Mouse (Mus musculus): ENCODE results near the gene Fbp2.
"Not testable (repeated sequence)": the region's sequence is repeated elsewhere in the genome, so short reads cannot be mapped to it uniquely, and the experiment has no call there.

Fbp2 gene

GRCm38 (mm10) chr13:62863771-62864170 lies 5.5 kb upstream of the Fbp2 start:
- DNase-seq: no peak

GRCm38 (mm10) chr13:62862875-62863274 lies 4.7 kb upstream of the Fbp2 start:
- DNase-seq: no peak

- DNase-seq: no peak
These were observed 1.8 kb upstream of the Fbp2 start for GRCm38 (mm10) chr13:62860068-62860467.

GRCm38 (mm10) chr13:62859251-62859650 lies 1.0 kb upstream of the Fbp2 start:
- not testable (repeated sequence) for DNase-seq

GRCm38 (mm10) chr13:62856850-62857249 lies 1.4 kb downstream of the Fbp2 start:
- peak in 1 of 2 experiments; percentile 40 for DNase-seq

- peak; percentile 77 to 87 for DNase-seq
These were observed 1.9 kb downstream of the Fbp2 start for GRCm38 (mm10) chr13:62856305-62856675.

GRCm38 (mm10) chr13:62855396-62856304 lies 2.6 kb downstream of the Fbp2 start:
- no peak for DNase-seq

GRCm38 (mm10) chr13:62854666-62855065 lies 3.6 kb downstream of the Fbp2 start:
- peak; percentile 36 to 79 for DNase-seq

GRCm38 (mm10) chr13:62833341-62833740 lies 24.9 kb downstream of the Fbp2 start:
- no peak for DNase-seq

GRCm38 (mm10) chr13:62832239-62832638 lies 26.0 kb downstream of the Fbp2 start:
- DNase-seq: no peak

- not testable (repeated sequence) for DNase-seq
These were observed 42.5 kb downstream of the Fbp2 start for GRCm38 (mm10) chr13:62815705-62816104.

GRCm38 (mm10) chr13:62812713-62813112 lies 45.5 kb downstream of the Fbp2 start:
- DNase-seq: no peak

- DNase-seq: not testable (repeated sequence)
These were observed 50.2 kb downstream of the Fbp2 start for GRCm38 (mm10) chr13:62807981-62808380.

Measured in kidney, adult 8-10 months (tissue).